Mouse (Mus musculus) left cerebral cortex, postnatal 14 days (tissue): ENCODE results near the gene Hdac10. TPM values are rescaled to one million over a fixed set of nuclear protein-coding genes. Genes with fewer than 3 reads are reported as not detected.

Experiments used
- DNase-seq, 2 experiments: peaks; one replicate each; pipeline ENCODE4 v3.0.0; 2021 to 2022; ENCODE audit warnings: low spot score in 2 of 2, mixed read lengths in 1 of 2
- intact Hi-C: fragments of 180-260 bp; cut with DNase I; formaldehyde crosslinking; loops from one replicate; pipeline ENCODE4 v1.15.1; 2025
- microRNA-seq, 2 experiments: library from miRNA; unstranded; fragments of <30 nt; microRNA quantifications; one replicate each; pipeline ENCODE4 v1.2.0; 2022
- total RNA-seq, 2 experiments: library from RNA; stranded (reverse); gene quantifications; 2 replicates each; pipeline ENCODE4 v1.2.3; 2021

Gene Hdac10
- total RNA-seq, 2 experiments from 2014 or later, result 12.3 to 13.3 TPM

- peak; percentile 79 to 90 for DNase-seq
- intact Hi-C loops, result loop anchor here (5.0 to 10.0 kb wide), 2 partner anchors 156 to 264 kb away; no protein-coding TSS in a partner anchor
These were observed 39.8 kb downstream of the Hdac10 start, which contains the start of gene Selenoo for GRCm38 (mm10) chr15:89088607-89089247. TSS of gene Selenoo (plus strand) at chr15:89089084.

GRCm38 (mm10) chr15:89084826-89085225, 43.7 kb downstream of the Hdac10 start:
- DNase-seq, result no peak
- intact Hi-C loops, result loop anchor here (5.0 to 10.0 kb wide), 2 partner anchors 153 to 260 kb away; no protein-coding TSS in a partner anchor

- no peak for DNase-seq
- intact Hi-C loops, result loop anchor here (10.0 kb wide), 1 partner anchor 259 kb away; no protein-coding TSS in a partner anchor
These were observed 44.6 kb downstream of the Hdac10 start for GRCm38 (mm10) chr15:89083906-89084305.

GRCm38 (mm10) chr15:89078208-89078836, 50.2 kb downstream of the Hdac10 start:
- no peak for DNase-seq
- intact Hi-C loops, result no loop called here

GRCm38 (mm10) chr15:89076156-89076731, 52.3 kb downstream of the Hdac10 start:
- intact Hi-C loops, result no loop called here
- peak in 1 of 2 experiments; percentile 29 for DNase-seq

GRCm38 (mm10) chr15:89075478-89076147, 52.9 kb downstream of the Hdac10 start:
- peak; percentile 80 to 82 for DNase-seq
- intact Hi-C loops, result no loop called here

- intact Hi-C loops, result no loop called here
These were observed 53.7 kb downstream of the Hdac10 start, which contains the start of gene Trabd for GRCm38 (mm10) chr15:89074613-89075477. TSS of gene Trabd (plus strand) at chr15:89075124.

GRCm38 (mm10) chr15:89073993-89074603, 54.4 kb downstream of the Hdac10 start:
- peak in 1 of 2 experiments; percentile 29 for DNase-seq
- intact Hi-C loops, result no loop called here

More at GRCm38 (mm10) chr15:89074613-89075477, 53.7 kb downstream of the Hdac10 start, which contains the start of gene Trabd:
- DNase-seq, result no peak

Small RNA genes within 50 kb of the gene (microRNA-seq; reads per million reads assigned to microRNA genes)
- gene Mir7118, result 1.1 to 2.0 reads per million in 2 experiments

Other genes with a start within 250 kb of the Hdac10 start
- 1 to 10 TPM in 1 of 2 experiments, under 1 TPM in 1; 0.81 to 1.7 TPM for gene Ttll8, start 174.3 kb downstream of the Hdac10 start, total RNA-seq
- 100 to 1,000 TPM; 100 to 105 TPM for gene Mlc1, start 149.7 kb downstream of the Hdac10 start, total RNA-seq
- not detected for gene Mov10l1, start 145.8 kb downstream of the Hdac10 start, total RNA-seq
- 100 to 1,000 TPM; 101 to 120 TPM for gene Panx2, start 69.0 kb downstream of the Hdac10 start, total RNA-seq
- gene Trabd, start 53.6 kb downstream of the Hdac10 start, total RNA-seq, result 10 to 100 TPM; 14.0 to 15.9 TPM
- gene Selenoo, start 39.6 kb downstream of the Hdac10 start, total RNA-seq, result 10 to 100 TPM; 18.8 to 20.5 TPM
- gene Tubgcp6, start 5.6 kb downstream of the Hdac10 start, total RNA-seq, result 10 to 100 TPM; 27.6 to 32.6 TPM
- gene Mapk12, start 12.0 kb upstream of the Hdac10 start, total RNA-seq, result 1 to 10 TPM; 6.7 to 8.2 TPM
- gene Mapk11, start 20.9 kb upstream of the Hdac10 start, total RNA-seq, result 10 to 100 TPM; 35.2 to 39.7 TPM
- 10 to 100 TPM; 50.7 to 52.0 TPM for gene Plxnb2, start 52.1 kb upstream of the Hdac10 start, total RNA-seq
- gene Dennd6b, start 67.8 kb upstream of the Hdac10 start, total RNA-seq, result 10 to 100 TPM; 41.3 to 42.7 TPM
- 100 to 1,000 TPM; 154 to 159 TPM for gene Ppp6r2, start 82.9 kb upstream of the Hdac10 start, total RNA-seq
- 100 to 1,000 TPM; 198 to 204 TPM for gene Sbf1, start 186.6 kb upstream of the Hdac10 start, total RNA-seq
- gene Adm2, start 194.0 kb upstream of the Hdac10 start, total RNA-seq, result not detected
- gene Miox, start 205.7 kb upstream of the Hdac10 start, total RNA-seq, result not detected
- 10 to 100 TPM; 18.0 to 20.3 TPM for gene Lmf2, start 227.0 kb upstream of the Hdac10 start, total RNA-seq
- 10 to 100 TPM; 80.2 to 81.3 TPM for gene Ncaph2, start 227.0 kb upstream of the Hdac10 start, total RNA-seq
- gene Sco2, start 245.1 kb upstream of the Hdac10 start, total RNA-seq, result 10 to 100 TPM; 25.6 to 26.0 TPM
- gene Tymp, start 248.3 kb upstream of the Hdac10 start, total RNA-seq, result 1 to 10 TPM; 1.5 to 1.7 TPM